Comparison of ENCODE assay signal across 8 mouse cellular contexts in the genomic region with DNA sequence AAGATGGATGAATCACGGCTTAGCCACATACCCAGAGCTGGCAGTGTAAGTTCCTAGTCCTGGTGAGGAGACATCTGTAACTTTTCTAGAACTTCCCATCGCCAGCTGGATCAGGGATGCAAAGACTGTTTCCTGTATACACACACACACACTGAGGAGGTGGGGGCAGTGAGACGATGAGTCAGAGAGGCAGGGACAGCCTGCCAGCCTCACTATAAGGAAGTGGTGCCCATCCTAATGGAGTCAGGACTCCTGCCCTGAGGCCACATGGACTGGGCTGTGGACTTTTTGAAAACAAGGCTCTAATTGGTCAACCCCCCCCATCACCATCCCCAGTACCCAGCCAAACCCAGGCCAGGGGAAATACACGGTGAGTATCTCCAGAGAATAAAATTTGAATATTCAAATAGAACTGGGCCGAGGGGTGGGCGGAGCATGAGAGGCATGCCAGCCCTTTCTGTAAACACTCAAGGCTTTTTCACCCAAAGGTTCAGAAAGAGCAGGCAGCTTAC.
A peak's percentile ranks its signal among the peaks of the same experiment; 100 is the strongest.
DNase-seq lines count a peak whose midpoint lies in the region; ATAC-seq and TF ChIP-seq lines count a peak whose summit lies in the region.
"Had no signal": no experiment of that assay in that cellular context is flagged by ENCODE, and none has a peak within 500 bp of the region (broad histone marks: within the 10 kb centered on the region; RNA-seq: fewer than 3 reads in every experiment).

No protein-coding gene starts in this region.

- peak; percentile 41; the same call in 1 of the 2 replicates for ATAC-seq in liver, embryonic 11.5 days (replicated peaks; ENCODE audit: low FRiP score)
- no peak for ATAC-seq in liver, embryonic 12.5 days
- peak; percentile 67 for ATAC-seq in hindbrain, embryonic 12.5 days (ENCODE audit: low FRiP score)
- ATAC-seq in lung, embryonic 16.5 days (ENCODE audit: low read depth): peak; percentile 73

- H3K36me3 ChIP-seq in liver, embryonic 11.5 days (ENCODE audit: control insufficient read depth, insufficient read depth, low read length): no peaks in the 10 kb centered on the region
- no peaks in the 10 kb centered on the region for H3K36me3 ChIP-seq in liver, embryonic 12.5 days
- no peaks in the 10 kb centered on the region for H3K36me3 ChIP-seq in hindbrain, embryonic 12.5 days
- H3K36me3 ChIP-seq in lung, embryonic 16.5 days (ENCODE audit: control insufficient read depth, insufficient read depth, low read length): no peaks in the 10 kb centered on the region
- H3K36me3 ChIP-seq in spleen, adult 2 months (ENCODE audit: control insufficient read depth, insufficient read depth, low read length): no peaks in the 10 kb centered on the region
- H3K36me3 ChIP-seq in thymus, adult 2 months (ENCODE audit: control insufficient read depth, insufficient read depth, low read length): peaks cover 10% of the 10 kb centered on the region
- H3K36me3 ChIP-seq: limb, embryonic 15.5 days had no signal

- TF ChIP-seq POLR2A in bone marrow macrophage, adult 2 months (IDR thresholded peaks at IDR 0.05; ENCODE audit: borderline replicate concordance, low read depth, low read length): no peak
- no peak for TF ChIP-seq POLR2A in spleen, adult 2 months (IDR thresholded peaks at IDR 0.05; ENCODE audit: low read depth, low read length)
- no peak for TF ChIP-seq POLR2A in thymus, adult 2 months (IDR thresholded peaks at IDR 0.05; ENCODE audit: control insufficient read depth, extremely low read depth, insufficient read depth, low read length, poor library complexity)

- no peak overlapping the region for H3K9ac ChIP-seq in liver, embryonic 11.5 days (ENCODE audit: low read depth, low read length)
- no peak overlapping the region for H3K9ac ChIP-seq in liver, embryonic 12.5 days
- H3K9ac ChIP-seq in hindbrain, embryonic 12.5 days: no peak overlapping the region
- no peak overlapping the region for H3K9ac ChIP-seq in lung, embryonic 16.5 days (ENCODE audit: low read length)
- H3K9ac ChIP-seq: limb, embryonic 15.5 days had no signal

- H3K27ac ChIP-seq in liver, embryonic 11.5 days (ENCODE audit: low read depth, low read length): no peak overlapping the region
- H3K27ac ChIP-seq in liver, embryonic 12.5 days: no peak overlapping the region
- peak overlapping the region; percentile 10; the same call in 1 of the 2 replicates for H3K27ac ChIP-seq in bone marrow macrophage, adult 2 months (ENCODE audit: insufficient read depth, low read depth, low read length)
- no peak overlapping the region for H3K27ac ChIP-seq in hindbrain, embryonic 12.5 days
- H3K27ac ChIP-seq in lung, embryonic 16.5 days (ENCODE audit: low read length): no peak overlapping the region
- no peak overlapping the region for H3K27ac ChIP-seq in spleen, adult 2 months (ENCODE audit: insufficient read depth, low read length)
- H3K27ac ChIP-seq in thymus, adult 2 months (ENCODE audit: control insufficient read depth, insufficient read depth, low read length): no peak overlapping the region

- H3K4me2 ChIP-seq in liver, embryonic 11.5 days: no peak overlapping the region
- no peak overlapping the region for H3K4me2 ChIP-seq in liver, embryonic 12.5 days
- H3K4me2 ChIP-seq in hindbrain, embryonic 12.5 days (replicated peaks): no peak overlapping the region
- H3K4me2 ChIP-seq in lung, embryonic 16.5 days (ENCODE audit: low read depth, low read length): no peak overlapping the region
- H3K4me2 ChIP-seq: limb, embryonic 15.5 days had no signal

- TF ChIP-seq CTCF in bone marrow macrophage, adult 2 months (IDR thresholded peaks at IDR 0.05; ENCODE audit: low read depth, low read length): no peak
- no peak for TF ChIP-seq CTCF in spleen, adult 2 months (IDR thresholded peaks at IDR 0.05; ENCODE audit: extremely low read depth, insufficient read depth, insufficient read length, insufficient replicate concordance)
- TF ChIP-seq CTCF in thymus, adult 2 months (IDR thresholded peaks at IDR 0.05; ENCODE audit: borderline replicate concordance, control insufficient read depth, extremely low read depth, insufficient read depth, low read length, poor library complexity): no peak

- WGBS in liver, embryonic 11.5 days: 48% methylated on average over 6 of the region's 6 CpGs
- WGBS in liver, embryonic 12.5 days (ENCODE audit: insufficient replicate concordance): 46% methylated on average over 6 of the region's 6 CpGs
- WGBS in hindbrain, embryonic 12.5 days: 42% methylated on average over 6 of the region's 6 CpGs
- 29% methylated on average over 6 of the region's 6 CpGs for WGBS in lung, embryonic 16.5 days
- 41% methylated on average over 6 of the region's 6 CpGs for WGBS in spleen, adult 2 months
- WGBS in thymus, adult 2 months: 79% methylated on average over 6 of the region's 6 CpGs

- no peak for DNase-seq in liver, embryonic 11.5 days (ENCODE audit: low spot score)
- peak; percentile 4 to 12 for DNase-seq in spleen, adult 2 months (ENCODE audit: low read depth in 1 of 2, low spot score in 2 of 2)
- DNase-seq in thymus, adult 2 months: no peak

- no peaks in the 10 kb centered on the region for H3K9me3 ChIP-seq in liver, embryonic 11.5 days (ENCODE audit: control insufficient read depth, low read length)
- no peaks in the 10 kb centered on the region for H3K9me3 ChIP-seq in liver, embryonic 12.5 days (replicated peaks)
- H3K9me3 ChIP-seq in hindbrain, embryonic 12.5 days (replicated peaks): no peaks in the 10 kb centered on the region
- no peaks in the 10 kb centered on the region for H3K9me3 ChIP-seq in lung, embryonic 16.5 days (ENCODE audit: control insufficient read depth, low read length)
- H3K9me3 ChIP-seq: limb, embryonic 15.5 days had no signal

- no peak overlapping the region for H3K4me3 ChIP-seq in liver, embryonic 11.5 days (ENCODE audit: low read depth, low read length)
- H3K4me3 ChIP-seq in liver, embryonic 12.5 days: no peak overlapping the region
- H3K4me3 ChIP-seq in bone marrow macrophage, adult 2 months (ENCODE audit: insufficient read depth, low read length): 0 out of 2 replicates have a peak overlapping the region, but pooled peaks have one; percentile 3
- no peak overlapping the region for H3K4me3 ChIP-seq in hindbrain, embryonic 12.5 days
- no peak overlapping the region for H3K4me3 ChIP-seq in lung, embryonic 16.5 days (ENCODE audit: low read length)
- H3K4me3 ChIP-seq in spleen, adult 2 months (ENCODE audit: extremely low read depth, insufficient read depth, insufficient read length): no peak overlapping the region
- H3K4me3 ChIP-seq in thymus, adult 2 months (ENCODE audit: control insufficient read depth, insufficient read depth, low read length): no peak overlapping the region
- H3K4me3 ChIP-seq: limb, embryonic 15.5 days had no signal

- H3K27me3 ChIP-seq in liver, embryonic 11.5 days (replicated peaks; ENCODE audit: control insufficient read depth, insufficient read depth, low read length): no peaks in the 10 kb centered on the region
- H3K27me3 ChIP-seq in liver, embryonic 12.5 days (replicated peaks): no peaks in the 10 kb centered on the region
- no peaks in the 10 kb centered on the region for H3K27me3 ChIP-seq in hindbrain, embryonic 12.5 days
- no peaks in the 10 kb centered on the region for H3K27me3 ChIP-seq in lung, embryonic 16.5 days (ENCODE audit: control insufficient read depth, insufficient read depth, low read depth, low read length)
- no peaks in the 10 kb centered on the region for H3K27me3 ChIP-seq in spleen, adult 2 months (ENCODE audit: control insufficient read depth, insufficient read depth, low read length)
- H3K27me3 ChIP-seq in thymus, adult 2 months (ENCODE audit: control insufficient read depth, insufficient read depth, low read length): no peaks in the 10 kb centered on the region
- H3K27me3 ChIP-seq: limb, embryonic 15.5 days had no signal

- no peaks in the 10 kb centered on the region for H3K4me1 ChIP-seq in liver, embryonic 11.5 days (replicated peaks; ENCODE audit: control insufficient read depth, insufficient read depth, low read length)
- H3K4me1 ChIP-seq in liver, embryonic 12.5 days: no peaks in the 10 kb centered on the region
- H3K4me1 ChIP-seq in bone marrow macrophage, adult 2 months (ENCODE audit: control insufficient read depth, insufficient read depth, low read length): peaks cover 16% of the 10 kb centered on the region
- H3K4me1 ChIP-seq in hindbrain, embryonic 12.5 days: peaks cover 22% of the 10 kb centered on the region
- peaks cover 5% of the 10 kb centered on the region; the same call in 1 of the 2 replicates for H3K4me1 ChIP-seq in lung, embryonic 16.5 days (replicated peaks; ENCODE audit: control insufficient read depth, insufficient read depth, low read length)
- H3K4me1 ChIP-seq in spleen, adult 2 months (ENCODE audit: control insufficient read depth, insufficient read depth, insufficient read length): peaks cover 6% of the 10 kb centered on the region; the same call in 1 of the 2 replicates
- no peaks in the 10 kb centered on the region for H3K4me1 ChIP-seq in thymus, adult 2 months (replicated peaks; ENCODE audit: control insufficient read depth, insufficient read depth, low read length)

Comparison
In these comparisons a context has a peak if more than half of its experiments do, and no peak if none do; other contexts are left out.
1. DNase-seq: peak in spleen, adult 2 months (2 of 2); none in liver, embryonic 11.5 days (single experiment) and thymus, adult 2 months (single experiment).